Mouse (Mus musculus) heart, embryonic 12.5 days (tissue): ENCODE measurements around the gene Olfr715. TPM values are rescaled to one million over a fixed set of nuclear protein-coding genes. Genes with fewer than 3 reads are reported as not detected.
"Not testable (repeated sequence)": the region's sequence is repeated elsewhere in the genome, so short reads cannot be mapped to it uniquely, and the experiment has no call there.

Experiments used
- ATAC-seq: fragments of 200-750 bp; cut with Nextera tagmentation; 2 replicates; pipeline ENCODE4 v1.8.0; 2017; ENCODE audit warnings: moderate TSS enrichment, moderate library complexity; ENCODE audit not compliant: insufficient number of reproducible peaks, low FRiP score
- H3K27ac ChIP-seq: fragments of 300-500 bp; sonication (generic); 2 replicates; pipeline ENCODE4 v1.5.1; 2016; ENCODE audit warnings: mild to moderate bottlenecking, moderate library complexity; ENCODE audit not compliant: poor library complexity, severe bottlenecking
- H3K27me3 ChIP-seq: fragments of 300-500 bp; sonication (generic); replicated peaks from 2 replicates; pipeline ENCODE4 v1.6.1; 2016; ENCODE audit warnings: mild to moderate bottlenecking, moderate library complexity
- H3K36me3 ChIP-seq: fragments of 300-500 bp; sonication (generic); 2 replicates; pipeline ENCODE4 v1.6.1; 2016; ENCODE audit warnings: mild to moderate bottlenecking, moderate library complexity
- H3K4me1 ChIP-seq: fragments of 300-500 bp; sonication (generic); replicated peaks from 2 replicates; pipeline ENCODE4 v1.6.1; 2016; ENCODE audit warnings: mild to moderate bottlenecking
- H3K4me2 ChIP-seq: fragments of 300-500 bp; sonication (generic); 2 replicates; pipeline ENCODE4 v1.6.1; 2016; ENCODE audit warnings: mild to moderate bottlenecking, moderate library complexity
- H3K4me3 ChIP-seq: fragments of 300-500 bp; sonication (generic); 2 replicates; pipeline ENCODE4 v1.5.1; 2016; ENCODE audit warnings: mild to moderate bottlenecking
- H3K9ac ChIP-seq: fragments of 300-500 bp; sonication (generic); 2 replicates; pipeline ENCODE4 v1.6.1; 2016; ENCODE audit warnings: mild to moderate bottlenecking, moderate library complexity
- H3K9me3 ChIP-seq: fragments of 300-500 bp; sonication (generic); replicated peaks from 2 replicates; pipeline ENCODE4 v1.6.1; 2016; ENCODE audit warnings: mild to moderate bottlenecking, moderate library complexity
- WGBS: fragments of 180-500 bp; shearing (Covaris S2); methylation state at CpG from one replicate; pipeline ENCODE4 v1.1.7; 2016; 5-methylcytosine and 5-hydroxymethylcytosine counted together
- polyA plus RNA-seq: library from polyadenylated mRNA; unstranded; fragments of >200 nt; fragmentation: Nextera tagmentation; extraction: Ambion mirVana; gene quantifications from 2 replicates; pipeline ENCODE4 v1.2.1, GENCODE M21; 2016

Gene Olfr715
- polyA plus RNA-seq: not detected in 2 replicates

DNA sequence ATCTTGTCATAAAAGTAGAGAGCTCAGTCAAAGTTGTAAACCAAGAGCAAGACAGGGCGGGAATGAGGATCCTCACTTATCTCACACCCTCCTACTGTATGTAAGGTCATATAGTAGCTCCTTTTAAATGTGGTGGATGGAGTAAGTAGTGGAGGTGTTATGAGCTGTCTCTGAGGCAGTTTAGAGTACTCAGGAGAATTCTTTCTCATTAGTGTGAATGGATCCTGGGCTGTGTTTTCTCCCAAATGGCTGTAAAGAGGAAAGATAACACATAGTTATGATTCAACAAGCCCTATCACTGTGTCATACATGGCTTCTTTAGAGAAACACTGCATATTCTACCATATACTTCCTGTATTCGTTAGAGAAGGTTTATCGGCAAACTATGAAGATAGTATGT is at the start of gene Olfr715:
Gene Olfr715 (minus strand): TSS at position 101 of the 400 bp plus-strand sequence.
- H3K4me3 ChIP-seq, H3K9ac ChIP-seq, H3K27ac ChIP-seq, H3K9me3 ChIP-seq, H3K27me3 ChIP-seq, H3K4me2 ChIP-seq, H3K36me3 ChIP-seq, ATAC-seq, H3K4me1 ChIP-seq: not testable (repeated sequence)
- WGBS: 66% methylated on average over 3 of the region's 3 CpGs

- H3K9me3 ChIP-seq: no peaks in the 10 kb centered on the region
- WGBS: 38% methylated on average over 2 of the region's 2 CpGs
These were observed 49.5 kb upstream of the Olfr715 start for GRCm38 (mm10) chr7:107180406-107180805.

GRCm38 (mm10) chr7:107166690-107167089 is 35.8 kb upstream of the Olfr715 start, which contains the start of gene Nlrp14:
Nlrp14 (plus strand) TSS chr7:107166990.
- ATAC-seq: no peak
- Histone ChIP-seq H3K9ac (no peak within 1 kb of the TSS), H3K27ac (no peak within 1 kb of the TSS), H3K27me3 (no peaks in the 10 kb centered on the region), H3K4me1 (no peaks in the 10 kb centered on the region), H3K9me3 (no peaks in the 10 kb centered on the region), H3K4me3 (no peak within 1 kb of the TSS), H3K36me3 (no peaks in the 10 kb centered on the region), H3K4me2 (no peak within 1 kb of the TSS)
- 70% methylated on average over 10 of the region's 10 CpGs for WGBS

More at GRCm38 (mm10) chr7:107180406-107180805, 49.5 kb upstream of the Olfr715 start:
- Histone ChIP-seq H3K36me3 (no peaks in the 10 kb centered on the region), H3K27ac (no peak overlapping the region), H3K9ac (no peak overlapping the region), H3K4me3 (no peak overlapping the region), H3K4me1 (no peaks in the 10 kb centered on the region), H3K27me3 (no peaks in the 10 kb centered on the region), H3K4me2 (no peak overlapping the region)
- no peak for ATAC-seq

GRCm38 (mm10) chr7:107138027-107138426 is 7.1 kb upstream of the Olfr715 start, which contains the start of gene Olfr716:
Olfr716 (plus strand) TSS chr7:107138327.
- H3K4me3 ChIP-seq, H3K4me1 ChIP-seq, H3K9me3 ChIP-seq, H3K4me2 ChIP-seq, H3K36me3 ChIP-seq, H3K27ac ChIP-seq, ATAC-seq, H3K27me3 ChIP-seq, H3K9ac ChIP-seq: not testable (repeated sequence)
- 52% methylated on average over 2 of the region's 2 CpGs for WGBS

GRCm38 (mm10) chr7:107110269-107110668 is 20.6 kb downstream of the Olfr715 start, which contains the start of gene Olfr715b:
Olfr715b (minus strand) TSS chr7:107110369.
- H3K36me3 ChIP-seq, H3K4me3 ChIP-seq, H3K27ac ChIP-seq, H3K9ac ChIP-seq, H3K27me3 ChIP-seq, ATAC-seq, H3K4me2 ChIP-seq, H3K4me1 ChIP-seq, H3K9me3 ChIP-seq: not testable (repeated sequence)
- 62% methylated on average over 2 of the region's 2 CpGs for WGBS

- H3K9me3 ChIP-seq: peaks cover 3% of the 10 kb centered on the region; the same call in 1 of the 2 replicates
- H3K27me3 ChIP-seq: no peaks in the 10 kb centered on the region
- no peak within 1 kb of the TSS for H3K4me3 ChIP-seq
- ATAC-seq: no peak
- no peaks in the 10 kb centered on the region for H3K36me3 ChIP-seq
- WGBS: 37% methylated on average over 1 of the region's 1 CpGs
- H3K9ac ChIP-seq: no peak within 1 kb of the TSS
- H3K27ac ChIP-seq: no peak within 1 kb of the TSS
- H3K4me1 ChIP-seq: no peaks in the 10 kb centered on the region
- H3K4me2 ChIP-seq: no peak within 1 kb of the TSS
These were observed 38.0 kb downstream of the Olfr715 start, which contains the start of gene Olfr17 for GRCm38 (mm10) chr7:107092920-107093319. Olfr17 (plus strand) TSS chr7:107093220.

Other genes with a start within 250 kb of the Olfr715 start
- not detected in 2 replicates for gene Olfr706, start 242.9 kb downstream of the Olfr715 start, polyA plus RNA-seq
- not detected in 2 replicates for gene Olfr707, start 229.8 kb downstream of the Olfr715 start, polyA plus RNA-seq
- not detected in 2 replicates for gene Olfr1532-ps1, start 223.1 kb downstream of the Olfr715 start, polyA plus RNA-seq
- gene Olfr709-ps1, start 198.9 kb downstream of the Olfr715 start, polyA plus RNA-seq: not detected in 2 replicates
- not detected in 2 replicates for gene Olfr710, start 182.8 kb downstream of the Olfr715 start, polyA plus RNA-seq
- gene Olfr6, start 167.1 kb downstream of the Olfr715 start, polyA plus RNA-seq: not detected in 2 replicates
- not detected in 2 replicates for gene Olfr711, start 155.6 kb downstream of the Olfr715 start, polyA plus RNA-seq
- not detected in 2 replicates for gene Olfr2, start 125.0 kb downstream of the Olfr715 start, polyA plus RNA-seq
- not detected in 2 replicates for gene Olfr713, start 99.9 kb downstream of the Olfr715 start, polyA plus RNA-seq
- gene Olfr714, start 60.1 kb downstream of the Olfr715 start, polyA plus RNA-seq: not detected in 2 replicates
- not detected in 2 replicates for gene Olfr17, start 37.9 kb downstream of the Olfr715 start, polyA plus RNA-seq
- gene Olfr715b, start 20.7 kb downstream of the Olfr715 start, polyA plus RNA-seq: not detected in 2 replicates
- gene Olfr716, start 7.2 kb upstream of the Olfr715 start, polyA plus RNA-seq: not detected in 2 replicates
- not detected in 2 replicates for gene Nlrp14, start 35.9 kb upstream of the Olfr715 start, polyA plus RNA-seq
- gene Rbmxl2, start 78.4 kb upstream of the Olfr715 start, polyA plus RNA-seq: not detected in 2 replicates
- 0.44 and 0.84 TPM in 2 replicates for gene Syt9, start 239.6 kb upstream of the Olfr715 start, polyA plus RNA-seq